Mouse (Mus musculus): Measurements from ENCODE around the gene Prss43. TPM values are rescaled to one million over a fixed set of nuclear protein-coding genes. Genes with fewer than 3 reads are reported as not detected.

The Prss43 gene
- total RNA-seq, 2 experiments from 2014 or later: not detected

GRCm38 (mm10) chr9:110834961-110835360 is 8.5 kb downstream of the Prss43 start:
- no peak for ATAC-seq (replicated peaks; ENCODE audit: poor library complexity, severe bottlenecking)

- ATAC-seq (replicated peaks; ENCODE audit: poor library complexity, severe bottlenecking): no peak
These were observed 9.6 kb downstream of the Prss43 start for GRCm38 (mm10) chr9:110836112-110836511.

- ATAC-seq (replicated peaks; ENCODE audit: poor library complexity, severe bottlenecking): peak; percentile 52
These were observed 14.4 kb downstream of the Prss43 start for GRCm38 (mm10) chr9:110840905-110841304.

- peak; percentile 87 for ATAC-seq (replicated peaks; ENCODE audit: poor library complexity, severe bottlenecking)
These were observed 14.9 kb downstream of the Prss43 start for GRCm38 (mm10) chr9:110841438-110841837.

- ATAC-seq (replicated peaks; ENCODE audit: poor library complexity, severe bottlenecking): no peak
These were observed 17.7 kb downstream of the Prss43 start, which contains the start of gene Prss46 for GRCm38 (mm10) chr9:110844206-110844605. Gene Prss46, plus strand, starts transcription at chr9:110844506.

GRCm38 (mm10) chr9:110849162-110849561 is 22.7 kb downstream of the Prss43 start:
- no peak for ATAC-seq (replicated peaks; ENCODE audit: poor library complexity, severe bottlenecking)

GRCm38 (mm10) chr9:110855903-110856302 is 29.4 kb downstream of the Prss43 start:
- ATAC-seq (replicated peaks; ENCODE audit: poor library complexity, severe bottlenecking): no peak

- ATAC-seq (replicated peaks; ENCODE audit: poor library complexity, severe bottlenecking): peak; percentile 67
These were observed 30.4 kb downstream of the Prss43 start for GRCm38 (mm10) chr9:110856920-110857319.

GRCm38 (mm10) chr9:110857781-110858472 is 31.4 kb downstream of the Prss43 start, which contains the start of gene Prss50:
Gene Prss50, plus strand, starts transcription at chr9:110857967.
- peak; percentile 62 for ATAC-seq (replicated peaks; ENCODE audit: poor library complexity, severe bottlenecking)

- no peak for ATAC-seq (replicated peaks; ENCODE audit: poor library complexity, severe bottlenecking)
These were observed 32.0 kb downstream of the Prss43 start for GRCm38 (mm10) chr9:110858523-110858922.

- ATAC-seq (replicated peaks; ENCODE audit: poor library complexity, severe bottlenecking): no peak
These were observed 32.6 kb downstream of the Prss43 start for GRCm38 (mm10) chr9:110858967-110859596.

- ATAC-seq (replicated peaks; ENCODE audit: poor library complexity, severe bottlenecking): peak; percentile 77
These were observed 44.5 kb downstream of the Prss43 start for GRCm38 (mm10) chr9:110871030-110871429.

- no peak for ATAC-seq (replicated peaks; ENCODE audit: poor library complexity, severe bottlenecking)
These were observed 47.5 kb downstream of the Prss43 start for GRCm38 (mm10) chr9:110873681-110874659.

GRCm38 (mm10) chr9:110874660-110875191 is 48.2 kb downstream of the Prss43 start:
- no peak for ATAC-seq (replicated peaks; ENCODE audit: poor library complexity, severe bottlenecking)

- ATAC-seq (replicated peaks; ENCODE audit: poor library complexity, severe bottlenecking): no peak
These were observed 48.8 kb downstream of the Prss43 start for GRCm38 (mm10) chr9:110875288-110875695.

GRCm38 (mm10) chr9:110877353-110877752 is 50.9 kb downstream of the Prss43 start:
- ATAC-seq (replicated peaks; ENCODE audit: poor library complexity, severe bottlenecking): peak; percentile 33; the same call in 1 of the 2 replicates

- ATAC-seq (replicated peaks; ENCODE audit: poor library complexity, severe bottlenecking): no peak
These were observed 51.4 kb downstream of the Prss43 start for GRCm38 (mm10) chr9:110877888-110878287.

- no peak for ATAC-seq (replicated peaks; ENCODE audit: poor library complexity, severe bottlenecking)
These were observed 52.9 kb downstream of the Prss43 start, which contains the start of gene Als2cl for GRCm38 (mm10) chr9:110879191-110879920. Gene Als2cl, plus strand, starts transcription at chr9:110879870.

GRCm38 (mm10) chr9:110879998-110880561 is 53.6 kb downstream of the Prss43 start, which contains the start of gene Tmie:
Gene Tmie, minus strand, starts transcription at chr9:110880113.
- peak; percentile 56 for ATAC-seq (replicated peaks; ENCODE audit: poor library complexity, severe bottlenecking)

Data from granulocyte monocyte progenitor cell, adult 5-6 weeks (primary cell).